ENCODE assay signal across 8 mouse cellular contexts in genomic region chr11:44617734-44618586, GRCm38 (mm10). TPM values are rescaled to one million over a fixed set of nuclear protein-coding genes. Genes with fewer than 3 reads are reported as not detected.
DNase-seq lines count a peak whose midpoint lies in the region; ATAC-seq and TF ChIP-seq lines count a peak whose summit lies in the region.

No protein-coding gene starts in this region.

- peaks cover 5% of the 10 kb centered on the region; the same call in 1 of the 2 replicates for H3K4me1 ChIP-seq in forebrain, embryonic 14.5 days (ENCODE audit: control insufficient read depth, insufficient read depth, low read length)
- H3K4me1 ChIP-seq in hindbrain, embryonic 10.5 days (replicated peaks), result peaks cover 61% of the 10 kb centered on the region
- H3K4me1 ChIP-seq in limb, embryonic 12.5 days (replicated peaks), result peaks cover 48% of the 10 kb centered on the region
- peaks cover 13% of the 10 kb centered on the region for H3K4me1 ChIP-seq in midbrain, embryonic 16.5 days (ENCODE audit: control insufficient read depth, insufficient read depth, low read length)

- no peak for TF ChIP-seq POLR2A in brain, embryonic 14.5 days (IDR thresholded peaks at IDR 0.05; ENCODE audit: borderline replicate concordance, extremely low read depth, insufficient read depth, insufficient read length, poor library complexity, severe bottlenecking)

- peak overlapping the region; percentile 69 for H3K9ac ChIP-seq in forebrain, embryonic 14.5 days (ENCODE audit: low read length)
- peak overlapping the region; percentile 96 for H3K9ac ChIP-seq in limb, embryonic 12.5 days (replicated peaks)
- peak overlapping the region; percentile 71 for H3K9ac ChIP-seq in midbrain, embryonic 16.5 days (ENCODE audit: low read depth, low read length)

- no peaks in the 10 kb centered on the region for H3K9me3 ChIP-seq in forebrain, embryonic 14.5 days (replicated peaks; ENCODE audit: control insufficient read depth, low read length)
- no peaks in the 10 kb centered on the region for H3K9me3 ChIP-seq in hindbrain, embryonic 10.5 days
- H3K9me3 ChIP-seq in limb, embryonic 12.5 days, result no peaks in the 10 kb centered on the region
- H3K9me3 ChIP-seq in midbrain, embryonic 16.5 days (replicated peaks; ENCODE audit: control insufficient read depth, low read length, poor library complexity, severe bottlenecking), result no peaks in the 10 kb centered on the region

- no peaks in the 10 kb centered on the region for H3K36me3 ChIP-seq in forebrain, embryonic 14.5 days (ENCODE audit: control insufficient read depth, insufficient read depth, low read length)
- H3K36me3 ChIP-seq in hindbrain, embryonic 10.5 days, result 0 out of 2 replicates have a peak, but pooled peaks cover 7% of the 10 kb centered on the region
- H3K36me3 ChIP-seq in limb, embryonic 12.5 days, result peaks cover 14% of the 10 kb centered on the region; the same call in 1 of the 2 replicates
- no peaks in the 10 kb centered on the region for H3K36me3 ChIP-seq in midbrain, embryonic 16.5 days (ENCODE audit: control insufficient read depth, insufficient read depth, low read length)

- peak overlapping the region; percentile 43 for H3K4me3 ChIP-seq in forebrain, embryonic 14.5 days (ENCODE audit: low read depth, low read length)
- peak overlapping the region; percentile 72 for H3K4me3 ChIP-seq in hindbrain, embryonic 10.5 days
- H3K4me3 ChIP-seq in limb, embryonic 12.5 days (replicated peaks), result peak overlapping the region; percentile 76
- H3K4me3 ChIP-seq in midbrain, embryonic 16.5 days (ENCODE audit: low read depth, low read length), result peak overlapping the region; percentile 58

- under 1% methylated on average over 55 of the region's 55 CpGs for WGBS in forebrain, embryonic 14.5 days
- under 1% methylated on average over 55 of the region's 55 CpGs for WGBS in hindbrain, embryonic 10.5 days
- under 1% methylated on average over 55 of the region's 55 CpGs for WGBS in limb, embryonic 12.5 days
- under 1% methylated on average over 52 of the region's 55 CpGs for WGBS in midbrain, embryonic 16.5 days

- peak; percentile 41 for ATAC-seq in forebrain, embryonic 14.5 days
- no peak for ATAC-seq in limb, embryonic 12.5 days (ENCODE audit: insufficient number of reproducible peaks, insufficient read depth, low FRiP score, low TSS enrichment, low read depth)
- 0 out of 2 replicates have a peak, but pooled peaks have one; percentile 32 for ATAC-seq in midbrain, embryonic 16.5 days

- no peak for TF ChIP-seq CTCF in brain, embryonic 14.5 days (IDR thresholded peaks at IDR 0.05; ENCODE audit: borderline replicate concordance, extremely low read depth, insufficient read depth, insufficient read length)

- H3K27ac ChIP-seq in forebrain, embryonic 14.5 days (ENCODE audit: low read depth, low read length), result peak overlapping the region; percentile 79
- H3K27ac ChIP-seq in hindbrain, embryonic 10.5 days, result peak overlapping the region; percentile 93
- peak overlapping the region; percentile 98 for H3K27ac ChIP-seq in limb, embryonic 12.5 days
- H3K27ac ChIP-seq in midbrain, embryonic 16.5 days (ENCODE audit: low read length), result peak overlapping the region; percentile 83

- H3K4me2 ChIP-seq in forebrain, embryonic 14.5 days (ENCODE audit: low read length), result peak overlapping the region; percentile 67
- H3K4me2 ChIP-seq in limb, embryonic 12.5 days, result peak overlapping the region; percentile 82
- H3K4me2 ChIP-seq in midbrain, embryonic 16.5 days (ENCODE audit: low read length), result peak overlapping the region; percentile 63

- H3K27me3 ChIP-seq in forebrain, embryonic 14.5 days (replicated peaks; ENCODE audit: control insufficient read depth, insufficient read depth, low read length), result peaks cover 62% of the 10 kb centered on the region
- peaks cover 85% of the 10 kb centered on the region for H3K27me3 ChIP-seq in hindbrain, embryonic 10.5 days (ENCODE audit: insufficient read depth, poor library complexity, severe bottlenecking)
- H3K27me3 ChIP-seq in limb, embryonic 12.5 days, result peaks cover 63% of the 10 kb centered on the region
- H3K27me3 ChIP-seq in midbrain, embryonic 16.5 days (ENCODE audit: control insufficient read depth, insufficient read depth, low read depth, low read length), result peaks cover 23% of the 10 kb centered on the region

- DNase-seq in adrenal gland, adult (ENCODE audit: inconsistent age in 2 of 2, low spot score in 1 of 2), result peak; percentile 35 to 78
- no peak for DNase-seq in adrenal gland, postnatal 4 days (ENCODE audit: low spot score in 2 of 2)
- DNase-seq in brain, embryonic 14.5 days (ENCODE audit: low read depth), result peak; percentile 84
- peak; percentile 74 for DNase-seq in forebrain, embryonic 14.5 days (ENCODE audit: low spot score)
- peak; percentile 72 for DNase-seq in hindbrain, embryonic 10.5 days (ENCODE audit: low spot score)
- peak; percentile 58 for DNase-seq in testis, postnatal 10 days (ENCODE audit: low spot score)

RNA-seq across cellular contexts. Expression of gene Ebf1, which starts 0.8 kb away (rescaled TPM):
- total RNA-seq in adrenal gland, postnatal 4 days (2021), result 10 to 100 TPM; 32.5 to 36.8 TPM
- polyA plus RNA-seq in brain, embryonic 14.5 days (2012; rRNA removed), result 33.8 and 53.1 TPM in 2 replicates
- 30.7 and 37.6 TPM in 2 replicates for polyA plus RNA-seq in forebrain, embryonic 14.5 days (2014; fragmentation: Nextera tagmentation; extraction: Ambion mirVana)
- polyA plus RNA-seq in hindbrain, embryonic 10.5 days (2016; fragmentation: Nextera tagmentation; extraction: Ambion mirVana), result 60.1 and 77.9 TPM in 2 replicates
- polyA plus RNA-seq in limb, embryonic 12.5 days (2016; fragmentation: Nextera tagmentation; extraction: Ambion mirVana), result 93.3 and 95.7 TPM in 2 replicates
- 52.9 and 53.3 TPM in 2 replicates for polyA plus RNA-seq in midbrain, embryonic 16.5 days (2015; fragmentation: Nextera tagmentation; extraction: Ambion mirVana)

Comparison
In these comparisons a context has a peak if more than half of its experiments do, and no peak if none do; other contexts are left out.
1. DNase-seq: peak in adrenal gland, adult (2 of 2), brain, embryonic 14.5 days (single experiment), forebrain, embryonic 14.5 days (single experiment), hindbrain, embryonic 10.5 days (single experiment) and testis, postnatal 10 days (single experiment); none in adrenal gland, postnatal 4 days (0 of 2).
2. Peak in every context shown above with its lines, with median percentiles within 50 percentile points of each other: H3K27ac ChIP-seq, H3K4me2 ChIP-seq, H3K4me3 ChIP-seq and H3K9ac ChIP-seq.